Mouse (Mus musculus): ENCODE results near the gene Bpifb4.

The Bpifb4 gene

DNA sequence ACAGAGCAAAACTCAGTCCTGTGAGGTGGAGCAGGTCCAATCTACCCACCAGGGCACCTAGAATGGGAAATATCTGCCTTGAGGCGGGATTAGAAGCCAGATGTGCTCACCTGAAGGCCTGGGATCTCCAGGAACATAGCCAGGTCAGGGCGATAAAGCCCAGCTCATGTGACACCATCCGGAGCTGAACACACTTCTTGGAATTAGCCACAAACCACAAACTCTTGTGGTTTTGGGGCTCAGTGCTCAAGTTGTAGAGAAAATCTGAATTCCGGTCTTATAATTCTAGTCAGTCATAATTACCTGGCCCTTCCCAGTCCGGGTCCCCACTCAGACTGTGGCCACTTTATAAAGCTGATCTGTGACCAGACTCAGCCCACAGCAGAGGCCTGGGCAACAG is at the start of gene Bpifb4:
Bpifb4 (plus strand) TSS at position 370 of the 400 bp plus-strand sequence.
- DNase-seq (ENCODE audit: low spot score in 2 of 2): no peak

DNA sequence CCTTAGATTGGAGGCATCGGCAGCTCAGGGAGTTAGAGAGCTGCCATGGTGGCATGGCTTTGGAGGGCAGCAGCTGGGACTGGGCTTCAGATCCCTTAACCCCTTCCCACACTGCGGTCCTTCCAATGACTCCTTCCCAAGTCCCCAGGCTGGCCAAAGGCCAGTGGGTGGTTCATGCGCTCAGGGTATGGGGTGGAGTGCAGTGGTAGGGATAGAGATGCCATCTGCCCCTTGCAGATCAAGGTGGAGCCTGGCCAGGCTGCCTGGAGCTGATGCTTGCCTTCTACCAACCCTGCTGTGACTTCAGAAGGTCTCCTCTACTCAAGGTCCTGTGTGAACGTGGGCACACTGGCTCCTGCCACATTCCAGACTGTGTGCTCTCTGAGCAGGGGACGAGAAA is 38.9 kb upstream of the Bpifb4 start:
- DNase-seq (ENCODE audit: low spot score in 2 of 2): no peak

DNA sequence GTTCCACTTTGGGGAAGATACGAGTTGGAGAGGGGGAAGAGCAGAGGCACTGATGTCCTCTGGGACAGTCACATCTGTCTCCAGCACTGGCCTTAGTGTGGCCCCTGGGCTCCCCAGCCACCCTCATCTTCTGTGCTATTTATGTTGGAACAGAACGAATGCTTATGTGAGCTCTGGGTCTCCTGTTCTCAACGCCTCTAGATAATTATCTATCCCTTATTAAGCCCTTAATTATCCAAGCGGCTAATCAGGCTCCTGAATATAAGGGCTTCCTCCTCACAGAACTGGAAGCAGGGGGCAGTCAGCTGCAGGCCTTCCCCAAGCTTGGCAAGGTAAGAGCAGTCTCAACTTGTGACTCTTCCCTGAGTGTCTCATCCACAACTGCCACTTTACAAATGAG is 37.9 kb upstream of the Bpifb4 start, which contains the start of gene Bpifb6:
Bpifb6 (plus strand) TSS at position 301 of the 400 bp plus-strand sequence.
- no peak for DNase-seq (ENCODE audit: low spot score in 2 of 2)

DNA sequence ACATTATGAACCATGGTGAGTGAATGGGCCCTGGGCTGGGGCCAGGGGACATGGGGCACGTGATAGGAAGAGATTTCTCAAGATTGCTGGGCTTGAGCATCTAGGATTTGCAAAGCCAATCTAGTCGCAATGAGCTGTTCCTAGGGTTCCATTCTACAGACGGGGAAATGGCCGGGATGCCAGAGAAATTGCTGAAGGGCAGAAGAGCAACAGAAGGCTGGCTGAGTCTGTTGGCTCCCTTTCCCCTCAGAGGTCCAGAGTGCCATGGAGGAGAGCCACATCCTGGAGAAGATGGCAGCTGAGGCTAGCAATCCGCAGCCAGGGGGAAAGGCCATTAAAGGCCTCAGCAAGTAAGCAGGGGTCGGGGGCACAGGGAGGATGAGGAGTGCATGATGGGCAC is 35.3 kb upstream of the Bpifb4 start:
- DNase-seq (ENCODE audit: low spot score in 2 of 2): no peak

DNA sequence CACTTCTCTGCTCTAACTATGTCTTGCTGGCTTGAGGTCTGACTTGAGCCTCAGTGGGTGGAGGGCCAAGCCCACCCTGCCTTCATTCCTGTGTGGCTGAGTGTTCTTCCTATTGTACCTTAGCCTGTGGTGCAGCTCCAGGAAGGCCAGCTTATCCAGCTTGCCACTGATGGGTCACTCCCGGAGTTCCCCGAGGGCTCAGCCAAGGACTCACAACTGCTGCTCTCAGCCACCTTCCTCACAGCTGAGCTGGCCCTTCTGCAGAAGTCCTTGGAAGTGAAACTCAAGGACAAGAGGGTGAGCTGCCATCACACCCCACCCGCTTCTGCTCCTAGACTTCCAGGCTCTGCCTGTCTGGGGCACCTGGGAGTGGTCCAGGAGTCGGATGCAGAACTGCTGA is 31.4 kb upstream of the Bpifb4 start:
- no peak for DNase-seq (ENCODE audit: low spot score in 2 of 2)

DNA sequence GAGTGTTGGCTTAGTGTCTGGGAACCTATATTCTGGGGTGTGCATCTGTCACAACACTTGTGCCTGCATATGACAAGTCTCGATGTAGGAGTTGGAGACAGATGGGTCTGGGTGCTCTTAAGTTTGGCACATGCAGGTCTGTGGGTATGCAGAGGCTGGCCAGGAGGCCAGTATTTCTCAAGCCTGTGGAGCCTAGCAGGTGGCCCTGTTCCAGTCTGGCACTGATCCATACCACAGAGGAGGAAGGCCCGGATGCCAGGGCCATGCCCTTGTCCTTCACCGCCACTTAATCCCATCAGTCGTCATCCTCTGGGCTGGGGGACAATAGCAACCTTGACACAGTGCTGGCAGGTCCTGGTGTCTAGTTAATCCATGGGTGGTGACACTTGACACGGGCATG is 23.9 kb upstream of the Bpifb4 start:
- DNase-seq (ENCODE audit: low spot score in 2 of 2): no peak

DNA sequence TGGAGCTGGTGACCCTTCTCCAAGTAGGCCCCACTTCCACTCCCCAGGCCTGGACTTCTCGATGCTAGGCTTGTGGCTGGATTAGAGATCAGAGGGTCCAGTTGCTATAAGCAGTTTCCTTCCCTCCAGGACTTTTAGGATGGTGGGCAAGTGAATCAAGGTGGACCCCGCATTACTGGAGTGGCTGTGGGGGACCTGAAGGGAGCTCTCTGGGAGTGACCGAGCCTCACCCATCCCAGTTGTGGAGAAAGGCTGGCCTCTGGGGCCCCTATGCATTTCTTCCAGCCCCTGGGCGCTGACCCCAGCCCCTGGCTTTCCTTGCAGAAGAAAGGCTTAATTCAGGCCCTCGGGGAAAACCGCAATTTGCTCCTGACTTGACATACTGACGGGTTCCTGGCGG is 20.1 kb upstream of the Bpifb4 start, which contains the start of gene Bpifb3:
Bpifb3 (plus strand) TSS at position 301 of the 400 bp plus-strand sequence.
- no peak for DNase-seq (ENCODE audit: low spot score in 2 of 2)

DNA sequence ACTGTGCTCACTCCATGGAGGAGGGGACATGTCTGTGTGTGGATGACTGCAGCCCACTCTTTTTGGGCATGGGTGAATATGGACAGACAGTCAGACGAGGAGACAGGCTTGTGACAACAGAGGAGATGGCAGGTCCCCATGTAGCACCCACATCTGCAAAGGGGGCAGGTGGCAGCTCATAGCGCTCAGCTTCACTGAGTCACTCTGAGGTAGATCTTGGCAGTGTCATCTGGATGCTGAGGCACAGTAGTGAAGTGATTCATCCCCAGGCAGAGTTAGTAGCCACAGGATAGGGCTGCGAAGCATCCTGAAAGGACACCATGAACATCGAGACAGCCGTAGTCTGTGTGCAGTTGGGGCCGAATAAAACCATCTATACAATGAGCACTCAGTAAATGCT is 16.8 kb upstream of the Bpifb4 start:
- DNase-seq (ENCODE audit: low spot score in 2 of 2): no peak

DNA sequence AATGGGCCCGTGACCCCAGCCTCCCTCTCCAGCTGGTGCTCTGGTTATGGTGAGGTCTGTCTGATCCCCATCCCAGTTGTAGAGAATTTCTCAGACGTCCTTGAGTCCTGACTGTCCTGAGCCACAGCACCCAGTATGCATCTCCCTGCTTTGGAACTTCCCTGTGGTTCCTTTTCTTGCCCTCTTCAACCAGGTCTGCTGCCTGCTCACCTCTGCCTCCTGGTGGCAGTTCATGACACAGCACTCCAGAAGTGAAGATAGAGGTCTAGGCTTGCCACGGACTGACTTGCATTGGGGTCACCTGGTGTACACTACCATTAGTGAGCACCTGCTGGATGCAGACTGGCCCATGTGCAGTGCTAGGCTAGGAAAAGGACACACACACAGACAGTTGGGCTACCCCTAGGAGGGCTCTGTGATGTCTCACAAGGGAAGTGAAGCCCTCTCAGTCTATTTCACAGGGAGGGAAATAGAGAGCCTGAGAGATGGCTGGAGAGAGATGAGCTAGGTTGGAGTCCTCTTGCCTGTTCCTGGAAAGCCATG is 8.1 kb upstream of the Bpifb4 start:
- peak; percentile 7 to 8 for DNase-seq (ENCODE audit: low spot score in 2 of 2)

DNA sequence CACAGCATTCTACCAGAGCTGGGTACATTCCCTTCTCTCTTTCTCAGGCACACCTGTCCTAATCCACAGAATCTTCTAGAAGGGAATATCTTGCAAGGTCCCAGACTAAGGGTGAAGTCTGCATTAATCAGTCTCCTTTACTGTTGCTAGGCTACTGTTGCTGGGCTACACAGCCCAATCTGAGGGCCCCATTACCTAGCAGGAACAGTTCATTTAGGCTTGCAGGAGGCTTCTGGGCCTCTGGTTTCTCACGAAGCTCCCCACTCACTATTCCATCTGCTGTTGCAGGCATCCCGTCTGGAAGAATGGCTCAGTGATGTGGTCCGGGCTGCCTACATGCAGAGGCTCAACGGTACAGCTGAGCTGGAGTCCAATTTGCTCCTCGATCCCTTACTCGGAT is 6.9 kb upstream of the Bpifb4 start:
- DNase-seq (ENCODE audit: low spot score in 2 of 2): no peak

DNA sequence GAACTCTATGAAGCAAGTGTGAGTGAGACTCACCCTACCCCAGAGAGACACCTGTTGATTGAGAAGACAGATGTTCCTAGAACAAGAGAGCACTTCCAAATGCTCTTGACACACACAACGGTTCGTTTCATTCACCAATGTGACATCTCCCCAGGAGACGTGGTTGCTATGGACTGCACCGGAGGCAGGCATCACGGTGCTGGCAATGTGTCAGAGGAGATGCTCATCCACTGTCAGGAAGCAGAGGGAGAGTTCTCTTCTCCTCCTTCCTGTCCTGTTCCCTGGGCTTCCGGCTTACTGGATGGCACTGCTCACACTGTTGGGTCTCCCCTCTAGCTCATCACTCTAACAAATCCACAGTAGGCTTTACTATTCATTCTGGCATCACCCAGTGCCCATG is 4.7 kb upstream of the Bpifb4 start:
- DNase-seq (ENCODE audit: low spot score in 2 of 2): no peak

DNA sequence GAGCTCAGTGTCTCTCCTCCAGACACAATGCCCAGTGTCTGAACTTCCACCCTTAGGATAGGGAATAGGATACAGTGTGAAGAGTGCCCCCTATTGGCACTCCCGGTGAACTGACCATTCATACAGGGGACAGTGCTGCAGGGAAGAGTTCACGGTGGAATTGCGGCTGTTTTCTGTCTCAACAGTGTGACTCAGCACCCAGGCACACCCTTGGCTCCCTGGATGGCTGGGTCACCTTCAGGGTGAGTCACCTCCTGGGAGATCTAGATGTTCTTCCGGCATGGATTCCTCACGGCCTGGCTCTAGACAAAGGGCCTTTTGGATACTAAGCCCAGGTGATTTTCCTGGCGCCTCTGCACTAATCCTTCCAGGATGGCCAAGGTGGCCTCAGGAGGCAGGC is 2.7 kb upstream of the Bpifb4 start:
- no peak for DNase-seq (ENCODE audit: low spot score in 2 of 2)

DNA sequence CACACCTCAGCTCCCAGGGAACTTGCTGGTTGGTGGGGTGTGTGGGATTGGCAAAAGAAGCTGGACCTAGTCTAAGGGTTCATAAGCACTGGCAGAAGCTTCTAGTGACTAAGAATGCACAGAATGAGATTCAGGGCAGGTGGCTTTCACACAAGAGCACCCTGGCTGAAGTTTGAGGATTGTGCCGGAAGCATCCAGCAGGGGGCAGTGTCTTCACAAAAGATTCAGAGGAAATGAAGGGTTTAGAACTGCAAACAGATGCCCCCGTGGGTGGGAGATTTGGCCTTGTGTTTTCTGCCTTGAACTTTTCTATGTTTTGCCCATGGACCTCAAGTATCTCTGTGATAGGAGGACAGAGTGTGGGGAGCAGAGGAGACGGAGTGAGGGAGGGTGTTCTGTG is 5.5 kb downstream of the Bpifb4 start:
- peak in 1 of 2 experiments; percentile 13 for DNase-seq (ENCODE audit: low spot score in 2 of 2)

DNA sequence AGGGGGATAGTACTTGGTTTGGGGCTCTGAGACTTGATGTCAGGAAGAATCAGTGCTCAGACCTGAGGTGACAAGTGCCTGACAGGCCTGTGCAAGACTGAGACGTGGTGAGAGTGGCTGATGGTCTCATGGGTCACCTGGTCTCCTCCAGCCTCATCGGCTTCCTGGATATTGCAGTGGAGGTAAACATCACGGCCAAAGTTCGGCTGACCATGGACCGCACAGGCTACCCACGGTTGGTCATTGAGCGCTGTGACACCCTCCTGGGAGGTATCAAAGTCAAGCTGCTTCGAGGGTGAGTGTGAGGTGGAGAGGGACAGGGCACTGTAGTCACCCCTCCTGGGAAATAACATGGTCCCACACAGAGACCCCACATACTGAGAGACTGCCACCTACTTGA is 6.6 kb downstream of the Bpifb4 start:
- DNase-seq (ENCODE audit: low spot score in 2 of 2): no peak

DNA sequence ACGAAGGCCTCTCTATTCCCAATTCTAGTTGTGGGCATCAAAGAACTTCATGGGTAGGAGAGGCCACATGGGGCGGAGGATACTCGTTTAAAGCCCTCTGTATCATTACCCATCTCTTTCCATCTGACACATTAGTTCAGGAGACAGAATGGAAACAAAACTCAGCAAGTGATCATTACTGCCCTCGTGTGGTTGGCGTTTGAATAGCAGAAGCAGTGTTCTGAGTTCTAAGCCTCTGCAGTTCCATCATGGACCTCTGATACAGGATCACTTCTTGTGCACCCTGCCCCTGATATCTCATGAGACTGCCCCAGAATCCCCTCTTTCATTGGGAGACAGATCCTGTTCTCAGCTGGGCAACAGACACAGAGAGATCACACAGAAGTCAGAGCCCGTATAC is 14.9 kb downstream of the Bpifb4 start:
- peak in 1 of 2 experiments; percentile 9 for DNase-seq (ENCODE audit: low spot score in 2 of 2)

DNA sequence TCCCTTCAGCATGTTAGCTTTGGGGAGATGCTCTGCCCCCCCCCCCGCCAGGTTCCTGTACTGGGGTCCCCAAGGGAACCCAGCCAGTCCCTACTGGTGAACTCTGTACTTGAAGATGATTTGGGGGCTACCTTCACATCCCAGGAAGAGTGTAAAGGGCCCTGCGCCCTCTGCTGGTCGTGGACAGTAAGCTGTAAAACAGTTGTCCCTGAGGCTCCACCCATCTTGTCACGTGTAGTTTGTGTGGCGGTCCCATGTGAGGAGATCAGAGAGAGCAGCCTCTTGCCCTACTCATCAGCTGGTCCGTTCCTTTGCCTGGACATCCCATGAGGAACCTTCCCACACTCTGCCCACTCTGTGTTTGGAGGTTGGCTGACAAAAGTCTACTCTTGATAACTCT is 15.8 kb downstream of the Bpifb4 start:
- DNase-seq (ENCODE audit: low spot score in 2 of 2): peak; percentile 20 to 23

DNA sequence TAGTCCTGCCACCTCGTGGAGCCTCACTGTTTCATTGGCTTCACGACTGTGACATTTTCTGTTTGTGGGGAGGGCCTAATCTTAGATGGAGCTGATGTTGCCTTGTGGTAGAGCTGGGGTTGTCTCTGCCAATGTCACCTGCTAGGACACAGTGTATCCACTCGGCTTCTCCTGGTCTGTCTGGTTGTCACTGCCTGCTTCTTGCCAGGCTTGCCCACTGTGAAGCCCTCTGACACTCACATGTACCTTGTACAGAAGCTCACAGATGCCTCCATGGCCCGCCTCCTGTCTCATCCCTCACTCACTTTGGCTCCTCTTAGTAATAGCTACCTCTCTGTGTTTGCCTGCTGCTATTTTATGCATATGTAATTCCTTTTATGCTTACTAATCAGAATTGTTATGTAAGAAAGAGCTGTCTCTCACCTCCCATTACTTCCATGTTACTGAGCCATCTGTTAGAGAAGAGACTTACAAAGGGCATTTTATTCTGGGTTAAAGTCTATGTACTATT is 24.9 kb downstream of the Bpifb4 start:
- no peak for DNase-seq (ENCODE audit: low spot score in 2 of 2)

DNA sequence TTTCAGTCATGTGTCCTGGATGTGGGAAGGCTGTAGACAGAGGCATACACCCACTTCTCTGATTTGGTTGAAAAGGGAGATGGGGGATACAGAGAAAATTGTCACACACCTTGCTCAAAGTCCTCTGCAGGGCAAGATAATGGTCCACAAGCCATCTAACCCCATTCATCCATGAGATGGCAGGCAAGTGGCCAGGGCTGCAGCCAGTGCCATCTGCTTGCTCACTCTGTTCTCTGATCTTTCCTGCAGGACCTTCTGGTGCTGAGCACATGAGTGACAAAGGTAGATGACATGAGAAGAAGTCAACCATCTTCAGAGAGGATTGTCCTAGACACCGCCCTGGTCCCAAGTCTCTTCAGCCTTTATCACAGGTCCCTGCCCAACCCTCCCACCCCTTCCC is 25.3 kb downstream of the Bpifb4 start:
- no peak for DNase-seq (ENCODE audit: low spot score in 2 of 2)

DNA sequence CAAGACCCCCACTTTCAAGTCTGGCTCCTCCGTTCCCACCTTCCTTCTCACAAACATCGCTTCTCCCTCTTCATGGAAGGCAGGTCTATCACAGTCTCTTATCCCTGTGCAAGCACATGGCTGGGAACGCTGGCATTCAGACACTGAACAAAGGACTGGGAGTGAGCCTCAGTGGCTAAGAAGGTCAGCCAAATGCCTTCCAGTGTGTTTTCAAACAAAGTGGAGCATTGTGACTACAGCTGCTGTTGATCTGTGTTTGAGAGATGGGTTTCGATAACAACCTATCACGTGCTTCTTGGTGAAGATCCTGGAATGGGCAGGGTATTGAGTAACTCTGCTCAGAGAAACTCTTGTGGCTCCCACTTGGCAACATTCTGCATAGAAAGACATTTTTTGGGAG is 32.2 kb downstream of the Bpifb4 start:
- no peak for DNase-seq (ENCODE audit: low spot score in 2 of 2)

DNA sequence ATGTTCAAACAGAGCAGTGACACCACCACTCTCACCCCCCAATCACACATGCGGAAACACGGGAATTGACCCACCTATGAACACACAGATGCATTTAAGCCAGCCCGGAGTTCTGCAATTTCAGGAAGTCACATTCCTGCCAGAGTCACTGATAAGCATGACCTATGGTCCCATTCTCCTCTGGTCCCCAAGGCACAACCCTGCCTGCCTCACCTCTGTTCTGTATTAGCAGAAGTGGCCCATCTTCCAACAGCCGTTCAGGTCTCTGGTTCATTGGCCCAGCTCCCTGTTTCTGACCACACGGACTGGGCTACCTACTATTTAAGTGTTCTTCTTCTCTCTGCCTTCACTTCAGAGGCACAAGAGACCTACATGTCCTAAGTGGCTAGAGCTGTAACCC is 36.6 kb downstream of the Bpifb4 start, which contains the start of gene Bpifa6:
Bpifa6 (plus strand) TSS at position 364 of the 400 bp plus-strand sequence.
- no peak for DNase-seq (ENCODE audit: low spot score in 2 of 2)

DNA sequence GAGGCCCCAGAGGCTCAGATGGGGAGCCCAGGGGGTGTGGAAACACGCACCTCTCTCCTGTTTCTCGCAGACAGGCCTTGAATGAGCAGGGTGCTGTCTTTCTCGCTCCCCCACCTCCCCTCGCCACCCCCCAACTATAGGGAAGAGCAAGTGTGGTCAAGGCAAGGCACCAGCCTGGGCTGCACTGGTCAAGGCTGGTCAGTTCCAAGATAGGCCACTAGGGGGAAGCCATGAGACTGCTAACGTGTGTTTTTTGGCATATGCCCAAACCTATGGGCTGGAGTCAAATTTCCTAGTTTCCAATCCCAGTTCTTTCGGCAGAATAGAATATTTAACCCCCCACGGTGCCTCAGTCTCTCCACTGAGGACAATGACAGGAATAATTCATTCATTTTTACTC is 57.8 kb downstream of the Bpifb4 start:
- peak; percentile 17 to 27 for DNase-seq (ENCODE audit: low spot score in 2 of 2)

DNA sequence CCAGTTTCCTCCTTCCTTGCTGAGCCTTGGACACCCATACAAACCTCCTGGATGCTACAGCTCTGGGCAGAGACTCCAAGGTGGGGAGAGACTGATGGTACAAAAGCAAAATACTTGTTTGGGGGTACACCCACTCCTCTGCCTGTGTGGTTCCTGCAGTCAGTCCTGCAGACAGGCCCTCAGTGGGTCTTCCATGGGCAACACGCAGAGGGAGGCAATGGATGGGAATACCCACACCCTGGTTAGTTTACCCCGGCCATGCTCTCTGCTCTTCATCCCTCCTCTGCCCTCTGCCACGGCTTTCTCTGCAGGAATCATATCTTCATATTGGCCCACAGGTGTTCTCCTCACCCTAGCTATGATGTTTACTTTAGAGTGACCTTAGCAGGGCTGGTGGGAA is 62.5 kb downstream of the Bpifb4 start:
- DNase-seq (ENCODE audit: low spot score in 2 of 2): no peak

DNA sequence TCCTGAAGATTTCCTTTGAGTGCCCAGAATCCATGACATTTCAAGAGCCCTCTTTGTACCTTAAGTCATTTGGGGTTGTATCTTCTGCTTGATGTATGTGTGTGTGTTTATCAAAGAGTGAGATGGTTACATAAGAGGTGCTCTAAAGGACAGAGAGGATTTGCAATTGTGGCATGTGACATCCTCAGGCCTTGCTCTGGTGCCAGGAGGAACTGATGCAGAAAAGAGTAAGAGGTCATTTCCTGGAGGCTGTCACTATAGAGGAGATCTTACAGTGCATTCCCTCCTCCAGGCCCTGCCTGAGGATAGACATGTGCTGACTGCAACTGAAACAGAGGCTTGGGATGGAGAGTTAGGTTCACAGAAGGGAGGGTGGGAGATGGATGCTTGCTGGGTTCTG is 63.0 kb downstream of the Bpifb4 start:
- no peak for DNase-seq (ENCODE audit: low spot score in 2 of 2)

DNA sequence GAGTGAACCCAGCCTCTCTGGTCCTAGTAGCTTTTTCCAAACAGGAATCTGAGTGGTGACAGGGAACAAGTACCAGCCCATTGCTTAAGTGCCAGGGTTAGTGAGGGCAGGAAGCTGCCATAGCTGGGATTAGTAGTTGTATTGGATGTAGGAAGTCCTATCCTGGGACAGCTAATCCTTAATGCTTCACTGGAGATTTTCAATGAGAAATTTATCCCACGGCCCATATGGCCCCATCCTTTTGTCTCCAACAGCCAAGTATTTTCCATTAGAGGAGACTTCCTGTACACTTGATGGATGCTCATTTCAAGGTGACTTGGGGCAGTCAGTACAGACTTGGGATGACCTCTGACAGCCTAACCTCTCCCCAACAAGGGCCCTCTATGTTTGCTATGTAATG is 66.4 kb downstream of the Bpifb4 start:
- no peak for DNase-seq (ENCODE audit: low spot score in 2 of 2)

Data from spleen, postnatal 36 days (tissue).